Mouse (Mus musculus) heart, embryonic 15.5 days (tissue): Measurements from ENCODE around the gene Eps8. TPM values are rescaled to one million over a fixed set of nuclear protein-coding genes. Genes with fewer than 3 reads are reported as not detected.

Experiments used
- ATAC-seq: fragments of 200-750 bp; cut with Nextera tagmentation; replicated peaks from 2 replicates; pipeline ENCODE4 v1.8.0; 2017; ENCODE audit warnings: low read depth, moderate TSS enrichment; ENCODE audit not compliant: insufficient number of reproducible peaks, insufficient read depth, low FRiP score
- H3K27ac ChIP-seq: fragments of 300-500 bp; sonication (generic); 2 replicates; pipeline ENCODE4 v1.5.1; 2015; ENCODE audit warnings: mild to moderate bottlenecking, inconsistent platforms
- H3K27me3 ChIP-seq: fragments of 300-500 bp; sonication (generic); 2 replicates; pipeline ENCODE4 v1.6.1; 2015; ENCODE audit warnings: inconsistent platforms
- H3K36me3 ChIP-seq: fragments of 300-500 bp; sonication (generic); 2 replicates; pipeline ENCODE4 v1.6.1; 2015; ENCODE audit warnings: mild to moderate bottlenecking, inconsistent platforms
- H3K4me1 ChIP-seq: fragments of 300-500 bp; sonication (generic); replicated peaks from 2 replicates; pipeline ENCODE4 v1.6.1; 2015; ENCODE audit warnings: inconsistent platforms
- H3K4me2 ChIP-seq: fragments of 300-500 bp; sonication (generic); 2 replicates; pipeline ENCODE4 v1.6.1; 2015; ENCODE audit warnings: inconsistent platforms, mild to moderate bottlenecking, moderate library complexity
- H3K4me3 ChIP-seq: fragments of 300-500 bp; sonication (generic); 2 replicates; pipeline ENCODE4 v1.5.1; 2015; ENCODE audit warnings: mild to moderate bottlenecking, inconsistent platforms
- H3K9ac ChIP-seq: fragments of 300-500 bp; sonication (generic); 2 replicates; pipeline ENCODE4 v1.6.1; 2015; ENCODE audit warnings: mild to moderate bottlenecking, inconsistent platforms
- H3K9me3 ChIP-seq: fragments of 300-500 bp; sonication (generic); replicated peaks from 2 replicates; pipeline ENCODE4 v1.6.1; 2016; ENCODE audit warnings: inconsistent platforms
- WGBS: fragments of 180-500 bp; shearing (Covaris S2); methylation state at CpG from one replicate; pipeline ENCODE4 v1.1.7; 2015; ENCODE audit warnings: mixed read lengths; 5-methylcytosine and 5-hydroxymethylcytosine counted together
- polyA plus RNA-seq: library from polyadenylated mRNA; unstranded; fragments of >200 nt; fragmentation: Nextera tagmentation; extraction: Ambion mirVana; gene quantifications from 2 replicates; pipeline ENCODE4 v1.2.1, GENCODE M21; 2015

Eps8 gene
- polyA plus RNA-seq, 1 experiment from 2014 or later = 25.0 TPM

DNA sequence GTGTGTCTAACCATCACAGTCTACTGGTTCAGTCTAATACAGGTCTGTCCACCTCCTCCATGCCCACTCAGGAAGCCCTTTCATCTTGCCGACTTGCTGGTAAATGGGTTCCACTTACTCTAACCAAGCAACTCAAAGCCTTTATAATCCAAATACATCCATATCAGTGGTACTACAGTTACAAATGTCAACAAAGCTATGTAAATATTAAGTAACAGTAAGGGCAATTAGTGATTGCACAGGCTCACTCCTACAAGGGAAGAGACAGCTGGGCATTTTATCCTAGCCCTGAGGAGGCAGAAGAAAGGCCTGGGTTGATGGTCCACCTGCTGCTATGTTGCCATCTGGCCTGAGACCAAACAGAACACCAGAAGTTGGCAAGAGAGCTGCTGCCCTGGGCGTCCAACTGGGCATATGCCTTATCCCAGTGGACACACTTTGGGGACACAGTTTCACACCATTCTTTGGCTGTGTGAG lies 42.6 kb downstream of the Eps8 start:
- ATAC-seq = no peak
- 65% methylated on average over 2 of the region's 2 CpGs for WGBS
- H3K4me3 ChIP-seq = no peak overlapping the region
- H3K9ac ChIP-seq = no peak overlapping the region
- no peak overlapping the region for H3K4me2 ChIP-seq
- H3K27me3 ChIP-seq = no peaks in the 10 kb centered on the region
- peaks cover 6% of the 10 kb centered on the region for H3K4me1 ChIP-seq
- H3K27ac ChIP-seq = no peak overlapping the region
- no peaks in the 10 kb centered on the region for H3K36me3 ChIP-seq
- no peaks in the 10 kb centered on the region for H3K9me3 ChIP-seq

DNA sequence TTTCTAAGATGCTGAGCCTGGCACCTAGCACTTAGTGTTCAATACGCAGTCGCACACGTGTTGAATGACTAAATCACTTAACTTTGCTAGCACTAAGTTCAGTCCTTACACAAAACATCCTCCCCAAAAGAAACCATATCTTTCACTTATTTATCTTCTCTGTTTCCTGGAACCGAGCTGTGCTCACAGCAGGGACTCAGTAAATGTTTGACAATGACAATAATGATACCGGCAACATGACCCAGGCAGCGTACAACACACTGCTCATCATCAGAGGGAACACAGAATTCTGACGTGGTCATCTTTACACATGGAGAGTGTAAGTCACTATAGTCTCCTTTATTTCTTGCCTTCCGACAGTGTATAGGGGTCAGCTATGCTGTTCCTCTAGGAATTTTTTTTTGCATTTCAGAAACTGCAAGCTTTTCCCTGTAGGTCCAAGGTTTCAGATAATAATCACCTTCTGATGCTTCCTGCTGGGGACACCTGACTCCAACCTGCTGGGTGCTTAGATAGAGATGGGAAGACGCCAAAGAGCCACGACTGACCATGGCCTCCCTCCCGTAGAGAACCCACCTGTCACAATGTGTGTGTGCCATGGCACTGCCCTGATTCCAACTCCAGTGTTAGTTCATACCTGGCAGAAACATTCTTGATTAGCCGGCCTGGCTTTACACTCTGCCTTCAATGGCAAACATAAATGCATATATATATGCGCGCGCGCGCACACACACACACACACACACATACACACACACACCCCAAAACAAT lies 46.3 kb downstream of the Eps8 start:
- no peaks in the 10 kb centered on the region for H3K27me3 ChIP-seq
- no peak overlapping the region for H3K9ac ChIP-seq
- no peak for ATAC-seq
- H3K4me1 ChIP-seq = peaks cover 6% of the 10 kb centered on the region
- H3K4me2 ChIP-seq = no peak overlapping the region
- 83% methylated on average over 17 of the region's 17 CpGs for WGBS
- no peak overlapping the region for H3K4me3 ChIP-seq
- H3K27ac ChIP-seq = no peak overlapping the region
- no peaks in the 10 kb centered on the region for H3K36me3 ChIP-seq
- H3K9me3 ChIP-seq = no peaks in the 10 kb centered on the region

DNA sequence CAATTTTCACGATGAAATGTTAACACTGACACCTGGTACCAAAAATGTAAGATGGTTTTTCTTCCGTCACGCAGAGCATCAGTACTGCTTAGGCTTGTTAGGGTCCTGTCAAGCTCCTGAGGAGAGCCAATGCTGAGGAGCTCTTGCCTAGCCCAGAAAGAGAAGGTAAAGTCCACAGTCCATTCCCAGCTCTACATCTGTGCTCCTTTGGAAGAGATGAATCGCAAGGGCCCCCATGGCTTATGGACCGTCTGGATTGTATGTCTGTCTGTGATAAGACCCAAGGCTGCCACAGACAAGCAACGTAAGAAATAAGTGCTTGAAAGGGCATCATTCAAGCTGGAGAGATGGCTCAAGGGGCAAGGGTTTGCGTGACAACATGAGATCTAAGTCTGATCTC lies 48.1 kb downstream of the Eps8 start:
- H3K36me3 ChIP-seq = no peaks in the 10 kb centered on the region
- H3K4me3 ChIP-seq = no peak overlapping the region
- 77% methylated on average over 7 of the region's 7 CpGs for WGBS
- ATAC-seq = no peak
- no peak overlapping the region for H3K27ac ChIP-seq
- no peaks in the 10 kb centered on the region for H3K27me3 ChIP-seq
- H3K9ac ChIP-seq = no peak overlapping the region
- no peaks in the 10 kb centered on the region for H3K9me3 ChIP-seq
- no peak overlapping the region for H3K4me2 ChIP-seq
- H3K4me1 ChIP-seq = no peaks in the 10 kb centered on the region

DNA sequence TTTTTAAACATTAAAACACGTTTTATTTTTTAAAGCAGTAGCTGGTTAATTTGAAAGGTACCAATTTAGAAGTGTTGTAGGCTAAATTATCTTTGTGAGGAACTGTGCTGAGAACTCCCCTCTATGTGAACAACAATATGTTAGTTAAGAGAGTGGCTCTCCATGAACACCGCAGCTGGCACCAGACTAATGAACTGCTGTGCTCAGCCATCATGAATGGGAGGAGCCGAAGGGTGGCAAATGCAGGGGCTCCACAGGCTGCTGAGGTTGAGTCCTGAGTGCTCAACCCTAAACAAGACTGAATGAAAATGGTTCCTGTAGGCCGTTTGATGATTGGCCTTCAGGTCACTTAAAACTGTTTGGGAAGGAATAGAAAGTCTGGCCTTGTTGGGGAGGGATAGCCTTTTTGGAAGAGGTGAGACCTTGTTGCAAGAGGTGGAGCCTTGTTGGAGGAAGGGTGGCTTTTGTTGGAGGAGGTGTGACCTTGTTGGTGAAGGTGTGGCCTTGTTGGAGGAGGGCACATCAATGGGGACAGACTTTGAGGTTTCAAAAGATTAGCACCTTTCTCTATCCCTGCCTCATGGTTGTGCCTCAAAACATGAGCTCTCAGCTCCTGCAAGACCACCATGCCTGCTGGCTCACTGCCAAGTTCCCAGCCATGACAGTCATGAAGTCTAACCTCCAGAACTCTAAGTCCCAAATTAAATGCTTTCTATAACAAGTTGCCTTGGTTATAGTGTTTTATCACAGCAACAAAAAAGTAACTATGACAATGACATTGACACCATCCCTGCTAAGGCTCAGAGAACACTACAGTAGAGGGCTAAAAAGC lies 50.0 kb downstream of the Eps8 start:
- Histone ChIP-seq H3K4me2 (no peak overlapping the region), H3K27ac (no peak overlapping the region), H3K36me3 (no peaks in the 10 kb centered on the region), H3K9ac (no peak overlapping the region), H3K9me3 (no peaks in the 10 kb centered on the region), H3K4me1 (no peaks in the 10 kb centered on the region), H3K27me3 (no peaks in the 10 kb centered on the region), H3K4me3 (no peak overlapping the region)
- 83% methylated on average over 4 of the region's 4 CpGs for WGBS
- no peak for ATAC-seq

DNA sequence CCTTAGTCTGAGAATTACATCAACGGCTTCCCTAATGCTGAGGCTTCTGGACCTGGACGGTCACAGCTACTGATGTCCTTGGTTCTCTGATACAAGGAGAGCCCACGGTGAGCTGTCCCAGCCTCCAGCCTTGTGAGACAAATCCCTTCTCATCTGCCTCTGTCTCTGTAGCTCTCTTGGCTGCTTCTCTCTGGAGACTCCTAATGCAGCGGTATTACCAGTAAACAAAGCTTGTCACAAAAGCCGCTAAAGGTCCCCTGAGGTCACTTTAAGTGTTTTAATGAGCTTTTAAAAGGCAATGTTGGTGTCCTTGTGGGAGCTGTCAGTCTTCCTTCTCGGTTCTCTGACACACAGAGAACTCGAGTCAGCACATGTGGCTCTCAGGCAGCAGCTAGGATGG lies 56.4 kb downstream of the Eps8 start:
- 45% methylated on average over 7 of the region's 7 CpGs for WGBS
- Histone ChIP-seq H3K27me3 (no peaks in the 10 kb centered on the region), H3K4me2 (no peak overlapping the region), H3K9me3 (no peaks in the 10 kb centered on the region), H3K27ac (no peak overlapping the region), H3K36me3 (no peaks in the 10 kb centered on the region), H3K9ac (no peak overlapping the region), H3K4me1 (no peaks in the 10 kb centered on the region), H3K4me3 (no peak overlapping the region)
- ATAC-seq = no peak

DNA sequence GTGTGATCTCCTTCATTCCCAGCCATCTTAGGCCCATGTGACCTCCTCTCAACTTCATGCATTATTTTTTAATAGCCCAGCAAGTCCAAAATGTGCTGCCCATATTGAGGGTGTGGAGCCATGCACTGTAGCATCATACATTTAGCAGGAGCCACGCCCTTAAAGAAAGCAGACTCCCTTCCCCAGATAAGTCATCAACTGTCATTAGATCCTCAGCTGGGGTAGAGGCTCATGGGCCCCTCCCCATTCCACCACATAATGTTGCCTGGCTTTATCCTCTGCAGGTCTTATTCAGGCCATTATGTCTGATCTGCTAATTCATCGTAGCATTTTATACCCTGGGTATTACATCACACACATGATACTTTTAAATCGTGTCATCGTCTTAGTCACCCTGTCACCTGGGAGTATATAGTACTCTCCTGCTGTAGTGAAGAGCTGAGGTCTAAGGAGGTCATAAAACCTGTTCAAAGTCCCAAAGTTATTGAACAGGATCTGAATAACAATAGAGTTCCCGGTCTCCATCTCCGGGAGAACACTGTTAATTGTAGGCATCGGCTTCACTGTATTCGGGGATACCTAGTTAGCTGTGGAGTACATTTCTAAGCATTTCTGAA lies 57.1 kb downstream of the Eps8 start:
- Histone ChIP-seq H3K4me3 (no peak overlapping the region), H3K9me3 (no peaks in the 10 kb centered on the region), H3K4me1 (no peaks in the 10 kb centered on the region), H3K27ac (no peak overlapping the region), H3K4me2 (no peak overlapping the region), H3K27me3 (no peaks in the 10 kb centered on the region), H3K9ac (no peak overlapping the region), H3K36me3 (no peaks in the 10 kb centered on the region)
- ATAC-seq = no peak
- 88% methylated on average over 8 of the region's 8 CpGs for WGBS

DNA sequence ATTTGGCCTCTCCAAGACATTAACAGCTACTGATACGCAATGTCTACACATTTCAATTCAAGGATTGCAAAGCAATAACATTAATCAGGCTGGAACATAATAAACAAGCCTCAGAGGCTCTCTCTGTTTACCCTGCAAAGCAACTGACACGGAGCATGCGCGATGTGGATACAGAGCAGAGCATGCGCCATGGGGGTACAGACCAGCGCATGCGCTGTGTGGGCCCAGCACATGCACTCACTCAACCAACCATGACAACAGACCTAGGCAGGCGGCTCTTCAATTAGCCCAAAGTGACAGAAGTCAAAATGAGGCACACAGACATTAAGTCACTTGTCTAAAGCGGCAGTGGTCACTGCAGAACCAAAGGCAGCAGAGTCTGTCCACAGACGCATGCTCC lies 62.1 kb downstream of the Eps8 start:
- 90% methylated on average over 10 of the region's 10 CpGs for WGBS
- H3K4me3 ChIP-seq = no peak overlapping the region
- H3K9ac ChIP-seq = no peak overlapping the region
- no peaks in the 10 kb centered on the region for H3K36me3 ChIP-seq
- ATAC-seq = 0 out of 2 replicates have a peak, but pooled peaks have one; percentile 27
- no peaks in the 10 kb centered on the region for H3K4me1 ChIP-seq
- H3K27ac ChIP-seq = no peak overlapping the region
- no peaks in the 10 kb centered on the region for H3K9me3 ChIP-seq
- H3K27me3 ChIP-seq = no peaks in the 10 kb centered on the region
- H3K4me2 ChIP-seq = no peak overlapping the region

DNA sequence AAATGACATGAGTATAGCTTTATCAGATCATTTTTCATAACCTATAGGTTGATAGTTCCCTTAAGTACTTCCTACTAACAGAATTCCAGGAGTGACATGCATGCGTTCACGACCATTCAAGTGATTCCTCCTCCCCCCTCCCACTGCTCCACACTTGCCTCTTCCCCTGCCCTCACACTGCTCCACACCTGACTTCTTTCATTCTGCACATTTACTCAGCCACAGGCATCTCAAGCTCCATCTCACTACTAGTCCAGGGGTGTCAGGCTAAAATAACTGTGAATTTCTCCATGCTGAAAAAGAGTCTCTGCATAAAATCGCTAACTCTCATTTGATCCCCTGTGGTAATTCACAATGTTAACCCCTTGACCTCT lies 65.4 kb downstream of the Eps8 start:
- H3K27me3 ChIP-seq = no peaks in the 10 kb centered on the region
- no peaks in the 10 kb centered on the region for H3K9me3 ChIP-seq
- H3K4me1 ChIP-seq = no peaks in the 10 kb centered on the region
- H3K4me2 ChIP-seq = no peak overlapping the region
- H3K27ac ChIP-seq = no peak overlapping the region
- no peak for ATAC-seq
- H3K9ac ChIP-seq = no peak overlapping the region
- H3K4me3 ChIP-seq = no peak overlapping the region
- WGBS = 63% methylated on average over 3 of the region's 3 CpGs
- no peaks in the 10 kb centered on the region for H3K36me3 ChIP-seq

DNA sequence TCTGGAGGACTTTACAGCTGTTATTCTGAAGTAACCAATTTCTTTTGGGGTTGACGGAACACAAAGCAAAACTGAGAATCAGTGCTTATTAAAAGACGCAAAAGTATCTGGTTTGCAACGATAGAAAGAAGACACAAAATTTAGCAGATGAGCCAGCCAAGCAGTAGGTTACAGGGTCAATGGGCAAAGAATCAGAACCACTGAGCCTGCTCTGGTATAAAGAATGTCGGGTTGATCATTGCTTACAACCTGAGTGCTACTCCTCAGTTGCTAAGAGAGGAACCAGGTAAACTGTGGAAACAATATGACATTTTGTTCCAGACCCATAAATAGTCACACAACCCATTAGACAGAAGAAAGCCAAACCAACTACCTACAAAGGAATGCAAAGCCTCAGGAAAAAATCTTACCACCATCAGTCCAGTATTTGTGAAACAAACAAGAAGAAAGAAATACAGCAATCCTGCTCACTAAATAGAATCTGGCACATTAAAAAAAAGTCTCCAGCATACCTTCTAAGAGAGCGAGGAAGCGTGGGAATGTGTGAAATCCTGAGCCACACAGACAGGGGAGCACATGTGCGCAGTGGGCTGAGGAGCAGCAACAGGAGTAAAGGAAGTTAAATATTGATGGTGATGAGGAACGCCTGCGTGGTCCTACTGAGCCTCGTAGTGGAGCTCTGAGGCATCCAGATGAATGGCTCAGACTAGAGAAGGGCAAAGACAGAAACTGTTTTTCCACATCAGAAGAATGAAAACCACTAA lies 66.0 kb downstream of the Eps8 start:
- WGBS = 85% methylated on average over 10 of the region's 10 CpGs
- no peak overlapping the region for H3K4me2 ChIP-seq
- H3K36me3 ChIP-seq = no peaks in the 10 kb centered on the region
- ATAC-seq = no peak
- H3K27ac ChIP-seq = no peak overlapping the region
- H3K9me3 ChIP-seq = no peaks in the 10 kb centered on the region
- no peak overlapping the region for H3K9ac ChIP-seq
- H3K4me1 ChIP-seq = no peaks in the 10 kb centered on the region
- H3K4me3 ChIP-seq = no peak overlapping the region
- H3K27me3 ChIP-seq = no peaks in the 10 kb centered on the region

DNA sequence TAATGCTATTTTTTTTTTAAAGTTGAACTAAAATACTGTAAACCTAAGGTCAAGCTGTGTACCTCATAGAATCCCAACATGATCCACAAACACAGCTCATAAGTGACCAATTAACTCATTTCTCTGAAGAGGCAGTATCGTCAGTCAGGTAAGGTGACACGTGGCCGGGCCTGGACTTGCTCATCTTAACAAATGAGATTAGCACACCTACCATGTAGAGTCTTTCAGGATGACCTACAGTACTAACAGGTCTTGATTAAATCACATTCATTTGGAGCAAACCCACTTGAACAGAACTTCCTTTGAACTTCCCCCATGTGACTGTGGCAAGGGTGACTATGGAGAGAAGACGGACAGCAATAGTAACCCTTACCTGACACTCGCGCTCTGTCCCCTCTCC lies 66.8 kb downstream of the Eps8 start:
- H3K9me3 ChIP-seq = no peaks in the 10 kb centered on the region
- 66% methylated on average over 6 of the region's 6 CpGs for WGBS
- H3K9ac ChIP-seq = no peak overlapping the region
- no peaks in the 10 kb centered on the region for H3K4me1 ChIP-seq
- H3K27ac ChIP-seq = no peak overlapping the region
- no peak overlapping the region for H3K4me3 ChIP-seq
- ATAC-seq = no peak
- H3K4me2 ChIP-seq = no peak overlapping the region
- no peaks in the 10 kb centered on the region for H3K27me3 ChIP-seq
- no peaks in the 10 kb centered on the region for H3K36me3 ChIP-seq

DNA sequence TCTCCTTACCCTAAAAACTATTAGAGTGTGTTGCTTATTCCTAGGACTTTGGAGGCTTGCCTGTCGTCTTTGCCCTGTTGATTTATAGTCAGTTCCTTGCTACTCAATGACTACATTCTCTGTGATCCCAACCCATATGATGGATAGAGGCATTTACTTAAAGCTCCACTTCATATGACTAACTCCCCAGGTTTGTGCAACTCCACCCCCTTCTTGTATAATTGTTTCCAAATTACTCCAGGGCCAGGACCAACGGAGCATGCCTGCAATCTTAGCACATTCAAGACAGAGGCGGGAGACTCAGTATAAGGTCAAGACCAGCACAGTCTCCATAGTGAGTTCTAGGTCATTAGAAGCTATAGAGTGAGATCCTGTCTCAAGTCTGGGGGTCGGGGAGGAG lies 69.4 kb downstream of the Eps8 start:
- H3K36me3 ChIP-seq = no peaks in the 10 kb centered on the region
- no peak overlapping the region for H3K27ac ChIP-seq
- no peaks in the 10 kb centered on the region for H3K9me3 ChIP-seq
- 78% methylated on average over 4 of the region's 4 CpGs for WGBS
- no peak overlapping the region for H3K4me2 ChIP-seq
- no peaks in the 10 kb centered on the region for H3K4me1 ChIP-seq
- no peaks in the 10 kb centered on the region for H3K27me3 ChIP-seq
- H3K9ac ChIP-seq = no peak overlapping the region
- H3K4me3 ChIP-seq = no peak overlapping the region
- ATAC-seq = no peak
